Mouse (Mus musculus): ENCODE measurements around the gene Naa80.
"Not testable (repeated sequence)": the region's sequence is repeated elsewhere in the genome, so short reads cannot be mapped to it uniquely, and the experiment has no call there.

The Naa80 gene

DNA sequence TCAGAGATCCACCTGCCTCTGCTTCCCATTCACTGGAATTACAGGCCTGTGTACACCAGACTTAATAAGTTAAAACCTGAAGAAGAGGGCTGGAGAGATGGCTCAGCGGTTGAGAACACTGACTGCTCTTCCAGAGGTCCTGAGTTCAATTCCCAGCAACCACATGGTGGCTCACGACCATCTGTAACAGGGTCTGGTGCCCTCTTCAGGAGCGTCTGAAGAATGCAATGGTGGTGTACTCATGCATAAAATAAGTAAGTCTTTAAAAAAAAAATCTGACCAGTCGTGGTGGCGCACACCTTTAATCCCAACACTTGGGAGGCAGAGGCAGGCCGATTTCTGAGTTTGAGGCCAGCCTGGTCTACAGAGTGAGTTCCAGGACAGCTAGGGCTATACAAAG, 4.9 kb upstream of the Naa80 start:
- DNase-seq (ENCODE audit: low spot score in 2 of 2) = not testable (repeated sequence)

GRCm38 (mm10) chr9:107575579-107576356, 2.9 kb upstream of the Naa80 start:
- no peak for DNase-seq (ENCODE audit: low spot score in 2 of 2)

DNA sequence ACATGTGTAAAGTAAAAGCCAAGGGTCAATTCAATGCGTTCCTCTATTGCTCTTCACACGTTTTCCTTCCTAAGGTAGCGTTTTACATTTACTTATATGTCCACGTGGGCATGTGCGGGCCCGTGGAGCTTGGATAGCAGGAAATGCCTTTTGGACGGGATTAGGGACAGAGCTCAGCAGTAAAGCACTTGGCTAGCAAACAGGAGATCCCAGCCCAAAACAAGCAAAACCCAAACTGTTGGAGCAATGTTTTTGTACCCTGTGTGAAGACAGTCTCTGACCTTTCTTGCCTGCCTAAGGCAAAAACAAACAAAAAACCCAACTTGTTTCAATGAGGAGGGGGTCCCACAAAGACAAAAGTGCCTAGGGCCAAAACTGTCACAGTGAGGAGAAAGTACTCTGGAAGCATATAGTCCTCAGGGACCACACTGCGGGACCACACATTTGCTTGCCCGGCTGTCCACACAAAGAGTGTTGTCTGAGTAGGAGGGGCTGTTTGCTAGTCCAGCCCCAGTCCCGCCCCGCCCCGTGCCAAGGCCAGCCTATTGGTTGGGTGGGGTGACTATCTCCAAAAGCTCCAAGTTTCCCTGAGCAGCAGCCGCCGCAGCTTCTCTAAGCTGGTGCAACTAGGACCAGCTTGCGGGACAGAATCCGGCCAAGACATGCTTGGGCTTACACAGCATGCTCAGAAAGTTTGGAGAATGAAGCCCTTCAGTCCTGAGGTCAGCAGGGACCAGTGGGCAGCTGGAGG, 2.2 kb upstream of the Naa80 start, which contains the start of gene Hyal1:
Gene Hyal1, plus strand, starts transcription at position 571 of the 751 bp plus-strand sequence.
- DNase-seq (ENCODE audit: low spot score in 2 of 2) = no peak

DNA sequence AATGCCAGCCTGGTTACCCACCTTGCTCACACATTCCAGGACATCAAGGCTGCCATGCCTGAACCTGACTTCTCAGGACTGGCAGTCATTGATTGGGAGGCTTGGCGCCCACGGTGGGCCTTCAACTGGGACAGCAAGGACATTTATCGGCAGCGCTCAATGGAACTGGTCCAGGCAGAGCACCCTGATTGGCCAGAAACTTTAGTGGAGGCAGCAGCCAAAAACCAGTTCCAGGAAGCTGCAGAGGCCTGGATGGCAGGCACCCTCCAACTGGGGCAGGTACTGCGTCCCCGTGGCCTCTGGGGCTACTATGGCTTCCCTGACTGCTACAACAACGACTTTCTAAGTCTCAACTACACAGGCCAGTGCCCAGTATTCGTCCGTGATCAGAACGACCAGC, 816 bp upstream of the Naa80 start:
- no peak for DNase-seq (ENCODE audit: low spot score in 2 of 2)

DNA sequence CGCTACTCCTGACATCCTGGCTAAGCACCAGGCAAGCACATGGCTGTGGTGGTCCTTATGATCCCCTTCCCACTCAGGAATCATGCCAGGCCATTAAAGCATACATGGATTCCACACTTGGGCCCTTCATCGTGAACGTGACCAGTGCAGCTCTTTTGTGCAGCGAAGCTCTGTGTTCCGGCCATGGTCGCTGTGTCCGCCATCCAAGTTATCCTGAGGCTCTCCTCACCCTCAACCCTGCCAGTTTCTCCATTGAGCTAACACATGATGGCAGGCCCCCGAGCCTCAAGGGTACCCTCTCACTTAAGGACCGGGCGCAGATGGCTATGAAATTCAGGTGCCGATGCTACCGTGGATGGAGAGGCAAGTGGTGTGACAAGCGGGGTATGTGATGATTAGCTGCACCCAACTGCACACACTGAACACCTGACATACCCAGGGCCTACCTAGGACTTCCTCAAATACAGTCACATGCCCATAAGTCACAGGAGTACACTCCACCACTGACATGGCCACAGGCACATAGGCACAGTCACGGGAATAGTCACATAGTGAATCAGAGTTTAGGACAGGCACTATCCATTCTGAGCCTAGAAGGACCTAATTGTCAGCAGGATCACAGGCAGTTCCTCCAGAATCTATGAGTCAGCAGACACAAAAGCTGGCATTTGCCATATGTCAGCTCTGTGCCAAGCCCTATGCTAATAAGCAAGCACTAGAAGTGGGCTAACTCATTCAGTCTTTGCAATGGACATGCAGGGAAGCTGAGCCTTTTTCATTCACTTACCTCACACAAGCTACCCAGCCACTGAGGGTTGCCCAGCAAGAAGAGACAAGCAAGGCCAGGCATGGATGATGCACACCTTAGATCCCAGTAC, 575 bp downstream of the Naa80 start:
- no peak for DNase-seq (ENCODE audit: low spot score in 2 of 2)

DNA sequence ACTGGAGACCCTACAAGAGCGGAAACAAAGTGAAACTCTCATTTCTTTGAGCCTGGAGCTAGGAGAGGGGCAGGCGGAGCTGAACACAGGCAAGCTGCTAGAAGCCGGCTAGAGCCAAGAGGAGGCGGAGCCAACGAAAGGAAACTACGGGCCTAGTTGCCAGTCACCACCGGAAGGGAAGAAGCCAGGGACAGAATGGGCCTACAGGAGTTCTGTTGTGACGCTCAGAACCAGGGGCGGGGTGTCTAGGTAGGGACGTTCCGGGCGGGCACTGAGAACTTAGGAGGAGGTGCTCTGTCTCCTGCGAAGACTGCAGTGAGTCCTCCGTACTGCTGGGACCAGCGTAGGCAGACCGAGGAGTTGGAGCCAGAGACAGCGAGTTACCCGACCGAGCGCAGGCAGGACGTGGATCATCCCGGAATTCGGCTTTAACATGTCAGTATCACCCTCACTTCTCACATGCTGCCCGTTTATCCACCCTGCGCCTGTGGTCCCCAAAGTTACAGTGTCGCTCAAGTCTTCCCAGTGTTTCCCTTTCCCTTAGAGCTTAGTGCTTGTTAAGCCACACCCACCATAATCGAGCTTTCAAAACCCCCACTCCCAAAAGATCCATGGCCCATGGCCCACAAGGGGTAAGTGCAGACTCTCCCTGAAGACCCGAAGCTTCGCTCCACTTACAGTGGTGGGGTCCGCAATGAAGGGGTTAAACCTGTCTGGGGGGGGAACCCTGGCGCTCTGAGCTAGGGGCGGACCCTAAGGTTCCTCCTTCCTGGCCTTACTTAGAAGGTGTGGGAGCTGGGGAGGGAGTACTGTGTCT, 2.0 kb downstream of the Naa80 start, which contains the start of gene Hyal3:
Gene Hyal3, plus strand, starts transcription at position 318 of the 817 bp plus-strand sequence.
- peak; percentile 89 to 94 for DNase-seq (ENCODE audit: low spot score in 2 of 2)

DNA sequence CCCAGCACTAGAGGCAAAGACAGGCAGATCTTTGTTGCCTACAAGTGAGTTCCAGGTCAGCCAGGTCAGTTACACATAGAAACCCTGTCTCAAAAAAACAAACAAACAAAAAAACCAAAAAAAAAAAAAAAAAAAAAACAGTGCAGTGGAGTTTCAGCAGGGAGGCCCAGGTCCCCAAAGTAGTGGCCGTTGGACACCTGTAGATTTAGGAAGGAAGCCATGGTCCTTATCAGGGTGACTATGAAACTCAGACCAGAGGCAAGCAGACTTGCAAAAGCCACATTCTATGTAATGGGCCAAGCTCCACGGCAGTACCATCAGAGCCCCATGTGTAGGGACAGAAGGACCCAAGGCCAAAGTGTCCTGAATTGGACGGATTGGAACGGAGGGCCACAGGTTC, 2.9 kb downstream of the Naa80 start:
- DNase-seq (ENCODE audit: low spot score in 2 of 2) = no peak

GRCm38 (mm10) chr9:107582509-107583062, 3.9 kb downstream of the Naa80 start:
- DNase-seq (ENCODE audit: low spot score in 2 of 2) = no peak

GRCm38 (mm10) chr9:107583174-107583573, 4.5 kb downstream of the Naa80 start:
- no peak for DNase-seq (ENCODE audit: low spot score in 2 of 2)

DNA sequence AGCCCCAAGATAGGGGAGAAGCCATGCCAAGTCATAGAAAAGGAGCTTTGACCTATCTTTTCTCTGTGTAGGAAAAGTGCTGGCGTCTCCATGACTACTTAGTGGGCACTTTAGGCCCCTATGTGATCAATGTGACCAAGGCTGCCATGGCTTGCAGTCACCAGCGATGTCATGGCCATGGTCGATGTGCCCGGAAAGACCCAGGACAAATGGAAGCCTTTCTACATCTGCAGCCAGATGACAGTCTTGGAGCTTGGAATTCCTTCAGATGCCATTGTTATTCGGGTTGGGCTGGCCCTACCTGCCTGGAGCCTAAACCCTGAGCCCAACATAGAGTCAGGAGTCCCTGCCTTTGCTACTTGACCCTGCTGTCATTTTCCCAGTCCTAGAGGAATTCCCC, 7.8 kb downstream of the Naa80 start:
- no peak for DNase-seq (ENCODE audit: low spot score in 2 of 2)

GRCm38 (mm10) chr9:107586974-107587832, 8.5 kb downstream of the Naa80 start, which contains the start of gene Ifrd2:
Gene Ifrd2 (plus strand): TSS chr9:107587642.
- DNase-seq (ENCODE audit: low spot score in 2 of 2) = peak; percentile 97 to 99

GRCm38 (mm10) chr9:107587833-107588639, 9.3 kb downstream of the Naa80 start:
- DNase-seq (ENCODE audit: low spot score in 2 of 2) = no peak

DNA sequence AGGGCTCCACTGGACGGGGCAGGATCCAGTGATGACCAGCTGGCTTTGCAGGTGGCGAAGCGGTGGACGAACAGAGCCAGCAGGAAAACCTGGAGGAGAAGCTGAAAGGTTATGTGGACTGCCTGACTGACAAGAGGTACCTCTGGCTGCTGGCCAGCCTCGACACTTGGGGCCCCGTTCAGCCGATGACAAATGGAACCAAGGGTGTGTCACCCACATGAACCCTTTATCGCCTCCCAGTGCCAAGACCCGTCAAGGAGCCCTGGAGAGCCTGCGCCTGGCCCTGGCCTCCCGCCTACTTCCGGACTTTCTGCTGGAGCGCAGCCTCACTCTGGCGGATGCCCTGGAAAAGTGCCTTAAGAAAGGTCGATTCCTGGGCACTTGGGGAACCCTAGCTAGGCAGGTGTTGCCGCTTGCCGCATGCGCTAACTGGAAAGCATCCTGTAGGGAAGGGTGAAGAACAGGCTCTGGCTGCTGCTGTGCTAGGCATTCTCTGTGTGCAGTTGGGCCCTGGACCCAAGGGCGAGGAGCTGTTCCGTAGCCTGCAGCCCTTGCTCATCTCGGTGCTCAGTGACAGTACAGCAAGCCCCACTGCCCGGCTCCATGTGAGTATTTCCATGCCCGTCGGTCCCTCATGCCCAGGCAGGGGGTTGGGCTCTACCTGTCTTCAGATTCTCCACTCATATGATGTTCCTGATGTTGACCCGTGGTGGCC, 11.5 kb downstream of the Naa80 start:
- DNase-seq (ENCODE audit: low spot score in 2 of 2) = no peak

GRCm38 (mm10) chr9:107590773-107591060, 12.0 kb downstream of the Naa80 start:
- DNase-seq (ENCODE audit: low spot score in 2 of 2) = no peak

GRCm38 (mm10) chr9:107593101-107593976, 14.7 kb downstream of the Naa80 start:
- DNase-seq (ENCODE audit: low spot score in 2 of 2) = no peak

GRCm38 (mm10) chr9:107594281-107595062, 15.8 kb downstream of the Naa80 start:
- DNase-seq (ENCODE audit: low spot score in 2 of 2) = no peak
